Mouse (Mus musculus) mammary gland, adult 2 months (tissue): ENCODE measurements around the gene Olfr1155. TPM values are rescaled to one million over a fixed set of nuclear protein-coding genes. Genes with fewer than 3 reads are reported as not detected.

Experiments
- polyA plus RNA-seq: library from polyadenylated mRNA; depleted of rRNA; stranded (reverse); fragments of >200 nt; gene quantifications from 2 replicates; pipeline ENCODE4 v1.2.3, GENCODE M21; 2012; ENCODE audit warnings: low replicate concordance; rRNA removed

Gene Olfr1155
- polyA plus RNA-seq: not detected in 2 replicates

GRCm38 (mm10) chr2:87945037-87945436 is at the start of gene Olfr1155:
TSS of gene Olfr1155 (minus strand) at chr2:87945137.

DNA sequence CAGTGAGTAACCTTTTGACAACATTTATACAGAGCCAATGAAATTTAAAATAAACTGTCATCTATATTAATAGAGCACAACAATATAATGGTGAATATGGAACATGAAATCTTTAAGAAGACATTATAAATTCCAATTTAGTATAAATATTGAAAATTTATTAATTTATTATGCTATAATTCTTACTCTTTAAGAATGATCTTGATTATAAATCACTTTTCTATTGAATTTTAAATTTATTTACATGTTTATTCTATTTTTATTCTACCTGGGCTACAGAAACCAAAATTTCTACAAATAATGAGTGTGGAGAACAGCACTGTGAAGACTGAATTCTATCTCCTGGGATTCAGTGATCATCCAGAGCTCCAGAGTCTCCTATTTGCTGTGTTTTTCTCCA is 44.9 kb upstream of the Olfr1155 start, which contains the start of gene Olfr1158:
Gene Olfr1158, plus strand, starts transcription at position 301 of the 400 bp plus-strand sequence.

GRCm38 (mm10) chr2:87974563-87974962 is 29.6 kb upstream of the Olfr1155 start, which contains the start of gene Olfr74:
TSS of gene Olfr74 (minus strand) at chr2:87974663.

DNA sequence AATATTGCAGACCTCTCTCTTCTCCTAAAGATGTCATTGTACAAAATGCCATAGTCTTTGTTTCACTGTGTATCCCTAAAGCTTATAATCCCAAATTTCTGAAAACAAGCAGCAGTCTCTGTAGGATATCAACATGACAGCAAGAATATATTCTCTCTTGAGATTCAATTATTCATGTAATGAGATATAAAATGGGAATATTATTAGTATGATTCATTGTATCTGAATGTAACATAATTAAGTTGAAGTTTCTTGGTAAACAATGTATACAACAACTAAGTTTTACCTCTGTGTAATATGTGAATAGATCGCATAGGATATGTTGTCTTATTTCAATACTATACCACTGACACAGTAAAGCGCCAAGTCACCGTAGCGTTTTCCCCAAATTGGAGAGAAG is 23.3 kb upstream of the Olfr1155 start, which contains the start of gene Olfr1157:
Gene Olfr1157, minus strand, starts transcription at position 101 of the 400 bp plus-strand sequence.

GRCm38 (mm10) chr2:87953000-87953399 is 8.1 kb upstream of the Olfr1155 start, which contains the start of gene Olfr1156:
TSS of gene Olfr1156 (minus strand) at chr2:87953100.

DNA sequence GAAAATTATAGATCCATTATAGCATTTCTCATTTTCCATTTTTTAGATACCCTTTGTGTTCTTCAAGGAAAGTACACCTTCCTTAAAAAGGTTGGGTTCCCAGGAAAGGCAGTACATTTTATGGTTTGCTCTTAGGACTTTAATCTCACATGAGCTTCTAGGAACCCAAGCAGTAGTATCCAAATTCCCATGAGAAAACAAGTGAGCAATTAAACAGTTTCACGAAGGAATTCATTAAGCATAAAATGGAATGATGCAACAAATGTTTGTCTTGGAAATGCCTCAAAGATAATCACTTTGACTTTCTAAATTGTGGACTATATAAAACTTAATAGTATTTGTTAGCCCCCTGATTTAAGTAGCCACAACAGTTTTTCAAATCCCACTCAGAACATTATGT is 39.9 kb downstream of the Olfr1155 start, which contains the start of gene Olfr1154:
Gene Olfr1154, minus strand, starts transcription at position 101 of the 400 bp plus-strand sequence.

GRCm38 (mm10) chr2:87894662-87895061 is 50.3 kb downstream of the Olfr1155 start, which contains the start of gene Olfr1153:
TSS of gene Olfr1153 (plus strand) at chr2:87894962.

Other genes with a start within 250 kb of the Olfr1155 start
- gene Olfr1137, start 232.0 kb downstream of the Olfr1155 start, polyA plus RNA-seq: not detected in 2 replicates
- gene Olfr1138, start 205.2 kb downstream of the Olfr1155 start, polyA plus RNA-seq: not detected in 2 replicates
- gene Olfr1140, start 201.4 kb downstream of the Olfr1155 start, polyA plus RNA-seq: not detected in 2 replicates
- not detected in 2 replicates for gene Olfr1141, start 191.1 kb downstream of the Olfr1155 start, polyA plus RNA-seq
- gene Olfr152, start 165.7 kb downstream of the Olfr1155 start, polyA plus RNA-seq: not detected in 2 replicates
- gene Olfr1143, start 144.5 kb downstream of the Olfr1155 start, polyA plus RNA-seq: not detected in 2 replicates
- not detected in 2 replicates for gene Olfr1145, start 135.3 kb downstream of the Olfr1155 start, polyA plus RNA-seq
- gene Olfr1148, start 114.6 kb downstream of the Olfr1155 start, polyA plus RNA-seq: not detected in 2 replicates
- gene Olfr1150-ps1, start 101.1 kb downstream of the Olfr1155 start, polyA plus RNA-seq: not detected in 2 replicates
- gene Olfr1151, start 89.3 kb downstream of the Olfr1155 start, polyA plus RNA-seq: not detected in 2 replicates
- not detected in 2 replicates for gene Olfr1152, start 78.6 kb downstream of the Olfr1155 start, polyA plus RNA-seq
- not detected in 2 replicates for gene Olfr1153, start 50.2 kb downstream of the Olfr1155 start, polyA plus RNA-seq
- not detected in 2 replicates for gene Olfr1154, start 40.0 kb downstream of the Olfr1155 start, polyA plus RNA-seq
- gene Olfr1156, start 8.0 kb upstream of the Olfr1155 start, polyA plus RNA-seq: not detected in 2 replicates
- not detected in 2 replicates for gene Olfr1157, start 23.2 kb upstream of the Olfr1155 start, polyA plus RNA-seq
- gene Olfr74, start 29.5 kb upstream of the Olfr1155 start, polyA plus RNA-seq: not detected in 2 replicates
- not detected in 2 replicates for gene Olfr1158, start 45.0 kb upstream of the Olfr1155 start, polyA plus RNA-seq
- gene Olfr1160, start 63.1 kb upstream of the Olfr1155 start, polyA plus RNA-seq: not detected in 2 replicates
- gene Olfr1161, start 77.6 kb upstream of the Olfr1155 start, polyA plus RNA-seq: not detected in 2 replicates
- gene Olfr73, start 92.6 kb upstream of the Olfr1155 start, polyA plus RNA-seq: not detected in 2 replicates
- gene Olfr1162, start 106.0 kb upstream of the Olfr1155 start, polyA plus RNA-seq: not detected in 2 replicates
- gene Olfr1163, start 126.7 kb upstream of the Olfr1155 start, polyA plus RNA-seq: not detected in 2 replicates
- gene Olfr1164, start 148.8 kb upstream of the Olfr1155 start, polyA plus RNA-seq: not detected in 2 replicates
- gene Olfr1166, start 183.1 kb upstream of the Olfr1155 start, polyA plus RNA-seq: not detected in 2 replicates
- not detected in 2 replicates for gene Olfr1167, start 210.1 kb upstream of the Olfr1155 start, polyA plus RNA-seq
- not detected in 2 replicates for gene Olfr1168, start 236.7 kb upstream of the Olfr1155 start, polyA plus RNA-seq